Mouse (Mus musculus) bone marrow, adult 2 months (tissue): ENCODE results near the gene Arl14ep.

ENCODE experiments used
- CTCF ChIP-seq: fragments of 200-500 bp; IDR thresholded peaks from 2 replicates; pipeline ENCODE4 v1.5.1; 2011; ENCODE audit warnings: low read length, control low read depth; ENCODE audit not compliant: control insufficient read depth, insufficient read depth
- POLR2A ChIP-seq: fragments of 200-500 bp; IDR thresholded peaks from 2 replicates; pipeline ENCODE4 v1.6.1; 2011; ENCODE audit warnings: low read depth, mild to moderate bottlenecking, control low read depth, low read length, borderline replicate concordance; ENCODE audit not compliant: control insufficient read depth

GRCm38 (mm10) chr2:106959380-106959779 is 14.8 kb downstream of the Arl14ep start:
- TF ChIP-seq CTCF: no peak
- no peak for TF ChIP-seq POLR2A
